Mouse (Mus musculus): ENCODE data around the gene Ccdc171. TPM values are rescaled to one million over a fixed set of nuclear protein-coding genes. Genes with fewer than 3 reads are reported as not detected.

Ccdc171 gene
- total and polyA plus RNA-seq, 3 experiments = 0.45 to 1.2 (median 0.94) TPM

GRCm38 (mm10) chr4:83651453-83651852 lies 126.1 kb downstream of the Ccdc171 start:
- Histone ChIP-seq H3K9ac (ENCODE audit: low read depth, low read length) (no peak overlapping the region), H3K27ac (no peak overlapping the region), H3K4me3 (no peak overlapping the region), H3K4me1 (ENCODE audit: control insufficient read depth, insufficient read depth, low read length) (peaks cover 1% of the 10 kb centered on the region; the same call in 1 of the 2 replicates), H3K79me2 (replicated peaks; ENCODE audit: control insufficient read depth, insufficient read depth, low read length) (no peaks in the 10 kb centered on the region), H3K27me3 (ENCODE audit: control insufficient read depth, insufficient read depth, low read length) (no peaks in the 10 kb centered on the region), H3K36me3 (ENCODE audit: control insufficient read depth, insufficient read depth, low read length) (no peaks in the 10 kb centered on the region)
- DNase-seq = no peak
- intact Hi-C loops (cut with DNase I) = no loop called here
- TF ChIP-seq EP300 (IDR thresholded peaks at IDR 0.05; ENCODE audit: insufficient read depth, low read depth, low read length) (no peak), CTCF (IDR thresholded peaks at IDR 0.05) (no peak), POLR2A (IDR thresholded peaks at IDR 0.05; ENCODE audit: insufficient read depth, low read depth, low read length) (no peak)
- 95% methylated on average over 4 of the region's 4 CpGs for WGBS

GRCm38 (mm10) chr4:83655396-83655795 lies 130.1 kb downstream of the Ccdc171 start:
- Histone ChIP-seq H3K4me3 (no peak overlapping the region), H3K4me1 (ENCODE audit: control insufficient read depth, insufficient read depth, low read length) (peaks cover 1% of the 10 kb centered on the region; the same call in 1 of the 2 replicates), H3K27ac (no peak overlapping the region), H3K79me2 (replicated peaks; ENCODE audit: control insufficient read depth, insufficient read depth, low read length) (no peaks in the 10 kb centered on the region), H3K9ac (ENCODE audit: low read depth, low read length) (no peak overlapping the region), H3K36me3 (ENCODE audit: control insufficient read depth, insufficient read depth, low read length) (no peaks in the 10 kb centered on the region), H3K27me3 (ENCODE audit: control insufficient read depth, insufficient read depth, low read length) (no peaks in the 10 kb centered on the region)
- intact Hi-C loops (cut with DNase I) = no loop called here
- TF ChIP-seq CTCF (IDR thresholded peaks at IDR 0.05) = no peak
- TF ChIP-seq EP300 (IDR thresholded peaks at IDR 0.05; ENCODE audit: insufficient read depth, low read depth, low read length) = no peak
- TF ChIP-seq POLR2A (IDR thresholded peaks at IDR 0.05; ENCODE audit: insufficient read depth, low read depth, low read length) = no peak
- DNase-seq = no peak
- 20% methylated on average over 6 of the region's 6 CpGs for WGBS

GRCm38 (mm10) chr4:83656571-83656970 lies 131.2 kb downstream of the Ccdc171 start:
- WGBS = 49% methylated on average over 10 of the region's 10 CpGs
- Histone ChIP-seq H3K4me1 (ENCODE audit: control insufficient read depth, insufficient read depth, low read length) (peaks cover 1% of the 10 kb centered on the region; the same call in 1 of the 2 replicates), H3K9ac (ENCODE audit: low read depth, low read length) (no peak overlapping the region), H3K4me3 (no peak overlapping the region), H3K27me3 (ENCODE audit: control insufficient read depth, insufficient read depth, low read length) (no peaks in the 10 kb centered on the region), H3K36me3 (ENCODE audit: control insufficient read depth, insufficient read depth, low read length) (no peaks in the 10 kb centered on the region), H3K79me2 (replicated peaks; ENCODE audit: control insufficient read depth, insufficient read depth, low read length) (no peaks in the 10 kb centered on the region), H3K27ac (no peak overlapping the region)
- no peak for DNase-seq
- intact Hi-C loops (cut with DNase I) = no loop called here
- TF ChIP-seq POLR2A (IDR thresholded peaks at IDR 0.05; ENCODE audit: insufficient read depth, low read depth, low read length) (no peak), EP300 (IDR thresholded peaks at IDR 0.05; ENCODE audit: insufficient read depth, low read depth, low read length) (no peak), CTCF (IDR thresholded peaks at IDR 0.05) (no peak)

GRCm38 (mm10) chr4:83657021-83657420 lies 131.7 kb downstream of the Ccdc171 start:
- no peak overlapping the region for H3K27ac ChIP-seq
- H3K9ac ChIP-seq (ENCODE audit: low read depth, low read length) = no peak overlapping the region
- TF ChIP-seq CTCF (IDR thresholded peaks at IDR 0.05) (no peak), POLR2A (IDR thresholded peaks at IDR 0.05; ENCODE audit: insufficient read depth, low read depth, low read length) (no peak), EP300 (IDR thresholded peaks at IDR 0.05; ENCODE audit: insufficient read depth, low read depth, low read length) (no peak)
- no peaks in the 10 kb centered on the region for H3K79me2 ChIP-seq (replicated peaks; ENCODE audit: control insufficient read depth, insufficient read depth, low read length)
- DNase-seq = no peak
- WGBS = 72% methylated on average over 6 of the region's 6 CpGs
- peaks cover 1% of the 10 kb centered on the region; the same call in 1 of the 2 replicates for H3K4me1 ChIP-seq (ENCODE audit: control insufficient read depth, insufficient read depth, low read length)
- no peaks in the 10 kb centered on the region for H3K27me3 ChIP-seq (ENCODE audit: control insufficient read depth, insufficient read depth, low read length)
- H3K36me3 ChIP-seq (ENCODE audit: control insufficient read depth, insufficient read depth, low read length) = no peaks in the 10 kb centered on the region
- no peak overlapping the region for H3K4me3 ChIP-seq
- intact Hi-C loops (cut with DNase I) = no loop called here

GRCm38 (mm10) chr4:83658415-83658814 lies 133.1 kb downstream of the Ccdc171 start:
- H3K79me2 ChIP-seq (replicated peaks; ENCODE audit: control insufficient read depth, insufficient read depth, low read length) = no peaks in the 10 kb centered on the region
- H3K36me3 ChIP-seq (ENCODE audit: control insufficient read depth, insufficient read depth, low read length) = no peaks in the 10 kb centered on the region
- no peak overlapping the region for H3K9ac ChIP-seq (ENCODE audit: low read depth, low read length)
- WGBS = 93% methylated on average over 10 of the region's 10 CpGs
- H3K4me3 ChIP-seq = no peak overlapping the region
- DNase-seq = no peak
- H3K27ac ChIP-seq = no peak overlapping the region
- no peaks in the 10 kb centered on the region for H3K27me3 ChIP-seq (ENCODE audit: control insufficient read depth, insufficient read depth, low read length)
- peaks cover 1% of the 10 kb centered on the region; the same call in 1 of the 2 replicates for H3K4me1 ChIP-seq (ENCODE audit: control insufficient read depth, insufficient read depth, low read length)
- intact Hi-C loops (cut with DNase I) = no loop called here
- no peak for TF ChIP-seq EP300 (IDR thresholded peaks at IDR 0.05; ENCODE audit: insufficient read depth, low read depth, low read length)
- no peak for TF ChIP-seq CTCF (IDR thresholded peaks at IDR 0.05)

- 55% methylated on average over 11 of the region's 11 CpGs for WGBS
- Histone ChIP-seq H3K4me3 (no peak overlapping the region), H3K4me1 (ENCODE audit: control insufficient read depth, insufficient read depth, low read length) (peaks cover 1% of the 10 kb centered on the region; the same call in 1 of the 2 replicates), H3K36me3 (ENCODE audit: control insufficient read depth, insufficient read depth, low read length) (no peaks in the 10 kb centered on the region), H3K79me2 (replicated peaks; ENCODE audit: control insufficient read depth, insufficient read depth, low read length) (no peaks in the 10 kb centered on the region), H3K27ac (no peak overlapping the region), H3K9ac (ENCODE audit: low read depth, low read length) (no peak overlapping the region), H3K27me3 (ENCODE audit: control insufficient read depth, insufficient read depth, low read length) (no peaks in the 10 kb centered on the region)
- no peak for DNase-seq
- no peak for TF ChIP-seq EP300 (IDR thresholded peaks at IDR 0.05; ENCODE audit: insufficient read depth, low read depth, low read length)
- intact Hi-C loops (cut with DNase I) = no loop called here
These were observed 134.1 kb downstream of the Ccdc171 start for GRCm38 (mm10) chr4:83659411-83659810.

Measured in heart, adult 2 months (tissue).